Mouse (Mus musculus) urinary bladder, adult 18-20 months (tissue): ENCODE measurements at regions not wholly inside any gene's neighbourhood (a gene's known extent, or its start where the extent isn't known, plus 50 kb on each side); places are given as distances from the start of the nearest gene placed in this dataset.

Experiments used
- DNase-seq, 2 experiments: peaks; one replicate each; pipeline ENCODE4 v3.0.0; 2022; ENCODE audit warnings: low spot score in 2 of 2, mixed read lengths in 2 of 2

DNA sequence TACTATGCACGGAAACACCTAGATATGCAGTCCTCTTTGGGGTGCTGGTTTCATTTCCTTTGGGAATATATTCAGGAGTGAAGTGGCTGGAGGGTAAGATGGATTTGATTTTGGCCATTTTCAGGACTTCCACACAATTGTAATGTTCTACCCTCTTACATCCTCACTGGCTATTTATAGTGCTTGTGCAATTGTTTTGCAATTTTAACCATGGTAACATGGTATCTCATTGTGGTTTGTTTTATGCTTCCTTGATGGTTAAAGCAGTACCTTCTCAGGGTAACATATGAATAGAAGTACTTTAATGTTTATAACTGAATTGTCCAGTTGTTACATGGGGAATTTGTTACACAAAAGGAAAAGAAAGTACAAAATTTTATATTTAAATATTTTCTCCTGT lies 135.3 kb upstream of the Nrp1 start:
- no peak for DNase-seq

DNA sequence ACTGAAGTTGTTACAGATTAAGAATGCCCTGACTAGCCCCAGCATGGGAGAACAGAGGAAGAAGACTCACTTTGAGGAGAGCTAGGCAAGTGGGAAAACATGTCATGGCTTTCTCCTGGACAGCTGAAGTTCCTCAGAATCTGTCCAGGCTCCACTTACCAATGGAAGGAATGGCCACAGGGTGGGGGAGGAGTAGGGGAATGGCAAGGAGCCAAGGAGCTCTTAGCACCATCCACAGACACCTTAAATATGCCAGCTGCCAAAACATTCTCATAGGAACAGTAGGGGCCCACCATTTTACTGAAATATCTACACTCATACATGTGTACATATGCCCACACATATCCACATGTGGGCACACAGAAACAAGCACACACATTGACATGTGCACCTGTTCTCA lies 134.9 kb upstream of the Nrp1 start:
- no peak for DNase-seq

- no peak for DNase-seq
Observed at GRCm38 (mm10) chr8:128225123-128225522, 133.3 kb upstream of the Nrp1 start.

- DNase-seq, result no peak
Observed at GRCm38 (mm10) chr8:128235071-128235470, 123.3 kb upstream of the Nrp1 start.

DNA sequence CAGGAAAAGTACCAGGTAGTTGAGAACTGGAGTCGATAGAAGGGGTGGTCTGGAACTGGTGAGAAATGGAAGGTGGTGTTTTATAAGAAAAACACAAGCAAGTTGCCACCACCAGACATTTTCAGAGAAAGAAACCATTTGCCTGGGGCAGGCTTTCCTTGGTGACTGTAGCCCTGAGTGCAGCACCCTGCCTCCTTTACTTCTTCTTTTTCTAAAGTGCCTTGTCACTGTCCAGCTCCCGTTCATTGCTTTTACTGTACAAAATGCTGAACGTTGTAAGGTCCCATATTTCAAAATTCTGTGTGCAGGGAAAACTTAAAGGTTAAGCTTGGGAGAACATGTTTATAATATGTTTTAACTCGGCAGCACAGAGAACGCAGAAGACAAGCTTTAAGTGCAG lies 122.9 kb upstream of the Nrp1 start:
- DNase-seq, result no peak

DNA sequence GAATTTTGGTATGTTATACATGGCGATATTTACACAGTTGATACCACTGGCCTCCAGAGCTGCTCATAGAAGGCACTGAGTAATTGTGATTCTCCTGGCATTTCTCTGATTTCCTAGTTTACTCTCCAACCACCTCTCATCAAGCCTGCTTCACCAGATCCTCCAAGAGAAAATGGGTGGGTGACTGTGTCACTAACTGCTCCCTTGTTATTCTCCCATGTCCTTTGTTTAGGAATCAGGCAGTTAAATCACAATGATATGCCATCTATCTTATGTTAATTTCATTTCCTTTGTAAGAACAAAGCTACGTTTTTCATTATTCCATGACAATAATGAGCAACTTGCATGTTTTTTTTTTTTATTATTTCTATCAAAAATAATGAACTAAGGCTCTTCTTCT lies 122.3 kb upstream of the Nrp1 start:
- DNase-seq, result no peak

DNA sequence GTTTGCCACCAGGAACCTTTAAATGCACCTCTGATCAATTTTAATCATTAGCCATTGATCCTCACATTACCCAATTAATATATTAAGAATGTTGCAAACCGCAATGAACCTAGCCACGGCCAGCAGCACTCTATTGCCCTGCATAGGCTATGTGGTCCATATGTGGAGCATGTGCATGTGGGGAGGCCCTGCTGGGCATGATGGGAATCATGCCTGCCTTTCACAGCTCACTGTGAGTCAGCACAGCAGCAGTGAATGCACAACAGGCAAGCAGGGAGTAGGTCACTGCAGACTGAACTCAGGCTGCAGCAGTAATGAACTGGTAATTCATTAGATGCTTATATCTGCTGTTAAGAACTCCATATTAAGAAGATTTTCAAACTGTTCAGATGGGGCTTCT lies 119.5 kb upstream of the Nrp1 start:
- DNase-seq, result no peak

- DNase-seq, result no peak
Observed at GRCm38 (mm10) chr8:128239783-128240182, 118.6 kb upstream of the Nrp1 start.

DNA sequence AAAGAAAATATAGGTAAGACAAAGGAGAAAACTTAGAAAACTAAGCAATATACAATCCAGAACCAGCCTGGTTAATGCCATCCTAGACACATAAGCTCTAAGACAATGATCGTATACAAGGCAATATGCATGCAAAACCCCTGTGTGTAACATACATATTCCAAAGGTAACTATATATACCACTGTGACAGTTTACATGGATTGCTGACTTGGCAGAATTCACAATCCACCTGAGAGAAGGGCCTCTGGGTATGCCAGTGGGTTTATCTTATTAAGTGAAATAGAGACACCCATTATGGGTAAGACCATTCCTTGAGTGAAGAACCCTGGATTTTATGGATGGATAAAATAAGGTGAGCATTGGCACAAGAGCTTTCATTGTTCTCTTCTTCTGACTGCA lies 117.2 kb upstream of the Nrp1 start:
- DNase-seq, result no peak

DNA sequence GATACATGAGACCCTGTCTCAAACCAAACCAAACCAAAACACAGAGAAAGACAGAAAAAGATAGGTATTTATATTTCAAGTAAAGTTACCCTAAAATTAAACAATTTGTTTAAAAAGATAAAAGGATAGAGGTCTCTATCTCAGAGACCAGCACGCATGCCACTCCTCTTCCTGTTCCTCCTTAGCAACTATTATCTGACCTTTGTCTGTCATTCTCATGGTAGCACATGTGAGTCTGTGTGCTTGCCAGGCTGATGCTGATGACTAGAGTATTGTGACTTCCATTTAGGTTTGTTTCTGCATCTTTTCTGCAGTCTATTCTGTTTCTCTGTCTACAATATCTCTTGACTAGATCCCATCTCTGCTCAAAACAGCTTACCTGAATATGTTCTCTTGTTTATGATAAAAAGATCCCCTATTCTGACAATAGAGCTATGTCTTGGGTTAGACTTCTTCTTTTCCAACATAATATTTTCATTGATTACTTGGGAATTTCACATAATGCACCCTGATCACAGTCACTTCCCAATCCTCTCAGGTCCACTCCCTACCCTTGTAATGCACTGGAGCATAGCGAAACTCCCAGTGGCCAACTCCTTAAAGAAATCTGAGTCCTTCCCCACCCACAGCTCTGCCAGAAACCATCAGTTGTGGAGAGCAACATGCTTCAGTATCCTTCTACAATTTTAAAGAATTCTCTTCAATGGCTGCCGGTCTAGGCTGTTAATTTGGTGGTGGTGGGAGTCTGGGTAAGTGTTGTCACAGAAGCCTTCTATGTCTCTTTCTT lies 115.7 kb upstream of the Nrp1 start:
- DNase-seq, result no peak

GRCm38 (mm10) chr8:128251723-128252122 lies 106.7 kb upstream of the Nrp1 start:
- no peak for DNase-seq

- DNase-seq, result no peak
Observed at GRCm38 (mm10) chr8:128260836-128261235, 97.6 kb upstream of the Nrp1 start.

DNA sequence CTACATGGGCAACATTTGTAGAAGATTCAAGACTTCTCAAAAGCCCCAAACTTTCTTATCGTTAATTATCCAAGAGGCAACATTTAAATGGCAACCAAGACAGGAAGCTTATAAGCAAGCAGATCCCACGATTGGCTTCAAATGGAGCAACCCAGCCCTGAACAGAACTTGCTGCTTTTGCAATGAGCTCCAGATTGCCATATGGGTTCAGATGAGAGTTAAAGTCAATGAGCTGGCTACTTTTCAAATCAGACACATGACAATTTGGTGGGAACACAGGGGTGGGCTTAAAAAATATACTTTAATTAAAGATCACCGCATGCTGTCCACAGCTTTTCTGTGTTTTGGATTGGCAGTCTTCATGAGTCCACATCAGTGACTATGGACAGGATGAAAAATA lies 97.0 kb upstream of the Nrp1 start:
- DNase-seq, result no peak

DNA sequence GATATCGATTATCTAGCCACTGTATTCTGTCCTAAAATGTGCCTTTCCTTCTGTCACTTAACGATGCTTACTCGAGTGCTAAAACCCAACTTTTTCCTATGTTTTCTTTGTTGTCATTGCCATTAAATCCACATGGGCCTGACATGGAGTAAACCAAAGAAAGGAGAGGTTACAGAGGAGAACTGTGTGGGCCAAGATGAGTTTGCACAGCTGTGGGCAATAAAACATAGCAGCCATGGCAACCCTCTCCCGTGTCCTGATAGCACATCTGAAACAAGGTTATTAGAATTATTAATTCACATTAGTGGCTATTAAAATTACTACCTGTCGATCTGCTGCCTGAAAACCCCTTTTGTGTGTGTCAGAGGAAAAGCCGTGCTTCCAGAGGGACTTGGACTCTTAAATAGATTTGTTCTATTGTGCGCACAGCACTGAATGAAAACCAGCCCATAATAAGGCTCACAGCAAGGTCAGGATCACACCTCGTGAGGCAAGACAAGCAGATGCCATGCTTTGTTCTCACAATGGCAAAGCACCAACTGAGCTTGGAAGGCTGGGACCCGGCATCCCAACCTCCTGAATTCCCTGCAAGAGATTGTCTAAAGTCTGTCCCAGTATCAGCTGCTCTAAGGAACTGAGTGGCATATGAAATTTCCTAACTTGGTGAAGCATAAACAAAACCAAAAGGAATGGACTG lies 95.0 kb upstream of the Nrp1 start:
- no peak for DNase-seq

- no peak for DNase-seq
Observed at GRCm38 (mm10) chr8:128267261-128267660, 91.1 kb upstream of the Nrp1 start.

GRCm38 (mm10) chr8:128268010-128268409 lies 90.4 kb upstream of the Nrp1 start:
- DNase-seq, result no peak

DNA sequence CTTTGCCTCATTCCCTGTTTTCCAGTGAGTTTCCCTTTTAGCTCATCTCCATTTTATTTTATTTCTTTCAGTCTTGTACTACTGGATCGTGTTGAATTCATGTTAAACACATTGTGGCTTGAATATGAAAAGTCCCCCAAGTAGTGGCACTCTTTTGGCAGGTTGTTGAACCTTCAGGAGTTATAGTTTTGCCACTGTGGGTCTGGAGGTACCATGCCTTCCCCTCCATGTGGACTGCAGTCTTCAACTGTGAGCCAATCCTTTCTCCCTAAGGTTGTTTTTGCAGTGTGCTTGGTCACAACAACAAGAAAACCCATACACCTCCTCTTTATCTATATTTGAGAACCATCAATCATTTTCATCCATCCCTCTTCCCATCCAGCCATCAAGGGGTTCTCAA lies 88.9 kb upstream of the Nrp1 start:
- DNase-seq, result no peak

DNA sequence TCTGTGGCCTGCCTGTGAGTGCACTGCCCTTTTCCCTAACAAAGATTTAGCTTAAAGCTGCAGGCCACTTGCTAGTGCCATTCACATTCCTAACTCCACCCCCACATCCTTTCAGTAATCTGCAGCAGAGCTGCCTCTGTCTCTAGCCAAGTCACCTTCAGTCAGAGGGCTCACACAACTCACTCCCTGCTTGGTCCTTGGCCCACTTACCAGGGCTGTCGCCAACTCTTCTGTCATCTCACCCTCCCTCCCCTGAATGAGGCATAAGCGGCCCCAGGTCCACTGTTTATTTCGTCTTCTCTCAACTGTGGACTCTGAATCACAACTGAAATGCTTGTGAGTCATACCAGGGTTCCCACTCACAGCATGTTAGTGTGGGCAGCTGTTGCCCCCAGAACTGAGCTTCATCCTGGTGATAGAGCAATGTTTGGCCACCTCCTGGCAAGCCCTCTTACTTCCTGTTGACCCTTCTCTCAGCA lies 85.5 kb upstream of the Nrp1 start:
- DNase-seq, result peak in 1 of 2 experiments; percentile 1

DNA sequence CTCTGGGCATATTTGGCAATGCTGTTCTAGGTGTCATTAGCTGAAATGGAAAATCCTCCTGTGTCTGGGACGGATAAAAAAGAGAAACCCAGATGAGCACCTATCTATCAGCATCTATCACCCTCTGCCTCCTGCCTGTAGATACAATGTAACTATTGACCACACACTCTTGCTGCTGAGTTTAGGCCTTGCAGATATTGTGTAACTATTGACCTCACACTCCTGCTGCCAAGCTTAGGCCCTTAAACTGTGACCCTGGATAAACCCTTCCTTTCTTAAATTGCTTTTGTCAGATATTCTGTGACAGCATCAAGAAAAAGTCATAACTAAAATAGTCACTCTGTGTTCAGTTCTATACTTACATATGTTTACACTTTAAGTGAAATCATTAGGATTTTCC lies 81.9 kb upstream of the Nrp1 start:
- no peak for DNase-seq

GRCm38 (mm10) chr8:128282802-128283201 lies 75.6 kb upstream of the Nrp1 start:
- no peak for DNase-seq

DNA sequence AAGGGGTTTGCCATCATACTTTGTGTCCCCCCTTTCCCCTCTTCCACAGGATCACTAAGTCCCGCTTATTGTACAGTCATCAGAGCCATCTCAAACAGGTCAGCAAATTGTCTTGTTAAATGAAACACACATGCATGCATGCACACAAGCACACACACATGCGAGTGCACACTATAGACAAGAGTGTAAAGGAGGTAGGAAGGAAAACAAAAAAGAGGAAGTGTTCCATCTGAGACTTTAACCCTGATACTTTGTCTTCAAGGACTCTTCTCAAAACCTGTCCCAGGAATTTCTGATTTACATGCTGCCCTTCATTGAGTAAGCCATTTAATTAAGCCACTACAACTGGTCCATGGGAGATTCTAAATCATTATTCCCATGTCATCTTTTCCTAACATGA lies 75.0 kb upstream of the Nrp1 start:
- DNase-seq, result no peak

DNA sequence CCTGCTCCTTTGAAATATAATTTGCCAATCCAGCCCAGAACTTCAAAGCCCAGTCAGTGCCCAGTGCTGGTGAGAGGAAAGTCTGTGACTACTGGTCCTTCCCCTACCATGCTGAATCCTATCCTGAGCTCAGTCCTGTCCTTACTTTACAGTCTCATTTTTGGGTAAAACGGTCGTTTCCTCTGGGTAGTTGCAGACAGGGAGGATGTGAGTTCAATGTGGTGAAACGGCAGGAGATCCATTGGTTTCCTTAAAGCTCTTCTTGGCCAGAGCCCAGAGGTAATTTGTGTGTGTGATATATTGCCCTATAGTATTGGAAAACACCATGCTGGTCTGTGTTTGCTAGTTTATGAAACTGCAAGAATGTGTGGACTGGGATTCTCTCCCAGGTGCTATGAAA lies 73.6 kb upstream of the Nrp1 start:
- no peak for DNase-seq

DNA sequence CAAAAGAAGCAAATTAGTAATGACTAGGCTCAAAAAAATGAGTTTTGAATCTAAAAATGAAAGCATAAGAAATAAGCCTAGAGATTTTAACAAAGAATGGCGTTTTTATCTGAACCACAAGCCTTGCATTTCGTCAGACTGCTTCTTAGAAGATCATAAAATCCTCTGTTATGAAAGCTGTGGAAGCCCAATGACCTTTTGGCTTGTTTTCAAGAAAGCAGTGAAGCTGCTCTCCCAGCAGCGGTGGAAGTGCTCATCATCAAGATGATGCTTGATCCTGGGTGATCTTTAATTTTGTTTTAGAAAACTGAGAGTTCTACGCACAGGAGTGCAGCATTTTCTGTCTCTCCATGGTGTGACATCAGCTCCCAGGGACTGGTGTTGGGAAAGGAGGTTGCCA lies 68.3 kb upstream of the Nrp1 start:
- no peak for DNase-seq
